Mouse (Mus musculus): ENCODE results near the gene Pld2.

GRCm38 (mm10) chr11:70509753-70510564, 29.9 kb upstream of the Pld2 start:
- no peak for TF ChIP-seq TCF12 (IDR thresholded peaks at IDR 0.05; ENCODE audit: insufficient read depth, poor library complexity, severe bottlenecking)
- no peak for TF ChIP-seq POLR2A (IDR thresholded peaks at IDR 0.05; ENCODE audit: insufficient read length, low read depth)
- TF ChIP-seq POLR2AphosphoS2 (IDR thresholded peaks at IDR 0.05; ENCODE audit: insufficient read length, low read depth): no peak
- no peak for TF ChIP-seq USF1 (IDR thresholded peaks at IDR 0.05; ENCODE audit: low read depth)
- no peak for TF ChIP-seq MAX (IDR thresholded peaks at IDR 0.05; ENCODE audit: low read depth)
- TF ChIP-seq MYOD1 (IDR thresholded peaks at IDR 0.05; ENCODE audit: control insufficient read depth in 1 of 3, insufficient read length in 2 of 3, low read depth in 2 of 3): no peak
- no peak for TF ChIP-seq CEBPB (IDR thresholded peaks at IDR 0.05; ENCODE audit: insufficient read depth, poor library complexity, severe bottlenecking)
- TF ChIP-seq SRF (IDR thresholded peaks at IDR 0.05; ENCODE audit: control insufficient read depth, insufficient read length, low read depth): no peak
- TF ChIP-seq TCF3 (IDR thresholded peaks at IDR 0.05; ENCODE audit: insufficient read length, low read depth): no peak
- TF ChIP-seq E2F4 (IDR thresholded peaks at IDR 0.05; ENCODE audit: insufficient read depth): no peak

All from myocyte (in vitro differentiated cells).